Mouse (Mus musculus) kidney, postnatal 4 days (tissue): ENCODE data around the gene C1qtnf4.
"Not testable (repeated sequence)": the region's sequence is repeated elsewhere in the genome, so short reads cannot be mapped to it uniquely, and the experiment has no call there.

Source experiments
- DNase-seq, 2 experiments: peaks; one replicate each; pipeline ENCODE4 v3.0.0; 2021; ENCODE audit warnings: mixed read lengths in 2 of 2

Gene C1qtnf4

GRCm38 (mm10) chr2:90886436-90886835 is 776 bp downstream of the C1qtnf4 start:
- DNase-seq: no peak

DNA sequence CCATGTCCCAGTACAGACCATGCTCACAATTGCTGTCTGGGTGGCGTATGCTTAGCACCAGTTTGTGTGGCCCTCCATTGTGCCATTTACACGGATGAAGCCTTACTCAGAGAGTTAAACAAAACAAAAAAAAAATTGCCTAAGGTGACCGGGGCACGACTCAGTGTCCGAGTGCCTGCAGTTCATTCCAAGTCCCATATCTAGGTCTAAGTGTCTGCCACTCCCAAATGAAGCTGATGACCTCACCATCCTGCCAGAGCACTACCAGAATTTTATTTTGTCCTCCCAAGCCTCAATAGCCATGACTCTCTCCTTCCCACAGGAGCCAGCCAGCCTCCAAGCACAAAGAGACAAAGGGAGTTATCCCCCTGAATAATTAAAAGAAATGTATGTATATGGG is 2.0 kb downstream of the C1qtnf4 start:
- no peak for DNase-seq

GRCm38 (mm10) chr2:90889550-90890548 is 4.2 kb downstream of the C1qtnf4 start:
- peak; percentile 68 to 81 for DNase-seq

DNA sequence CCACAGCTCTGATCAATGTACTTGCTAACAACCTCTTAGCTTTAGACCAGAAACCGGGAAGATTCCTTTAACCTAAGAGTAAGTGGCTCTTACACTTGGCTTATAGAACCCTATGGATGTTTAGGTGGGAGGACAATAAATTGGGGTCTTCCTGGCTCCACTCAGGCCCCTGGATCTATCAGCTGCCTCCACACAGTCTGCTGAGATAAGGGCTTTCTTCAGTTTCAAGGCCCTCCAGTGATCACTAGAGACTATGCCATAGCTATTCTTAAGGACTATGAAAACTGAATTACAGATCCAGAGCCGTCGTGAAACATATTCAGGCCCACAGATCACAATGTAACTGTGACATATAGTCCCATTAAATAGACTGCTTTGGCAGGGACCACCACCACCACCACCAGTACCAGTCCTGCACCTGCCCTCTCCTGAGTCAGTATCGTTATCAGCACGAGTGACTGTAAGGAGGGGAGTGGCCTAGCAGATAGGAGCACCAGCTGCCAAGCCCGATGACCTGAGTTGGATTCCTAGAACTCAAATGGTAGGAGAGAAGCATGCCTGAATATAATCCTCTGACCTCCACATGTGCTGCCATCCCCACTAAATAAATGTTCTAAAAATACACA is 8.1 kb downstream of the C1qtnf4 start:
- no peak for DNase-seq

DNA sequence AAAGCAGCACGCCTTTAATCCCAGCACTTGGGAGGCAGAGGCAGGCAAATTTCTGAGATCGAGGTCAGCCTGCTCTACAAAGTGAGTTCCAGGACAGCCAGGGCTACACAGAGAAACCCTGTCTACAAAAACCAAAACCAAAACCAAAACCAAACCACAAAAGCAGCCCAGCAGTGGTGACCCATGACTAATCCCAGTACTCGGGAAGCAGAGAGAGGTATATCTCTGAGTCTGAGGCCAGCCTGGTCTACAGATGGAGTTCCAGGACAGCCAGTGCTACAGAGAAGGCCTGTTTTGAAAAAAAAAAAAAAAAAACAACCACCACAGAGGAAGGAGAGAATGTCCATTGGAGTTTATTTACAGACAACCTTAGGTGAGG is 8.6 kb downstream of the C1qtnf4 start:
- not testable (repeated sequence) for DNase-seq

DNA sequence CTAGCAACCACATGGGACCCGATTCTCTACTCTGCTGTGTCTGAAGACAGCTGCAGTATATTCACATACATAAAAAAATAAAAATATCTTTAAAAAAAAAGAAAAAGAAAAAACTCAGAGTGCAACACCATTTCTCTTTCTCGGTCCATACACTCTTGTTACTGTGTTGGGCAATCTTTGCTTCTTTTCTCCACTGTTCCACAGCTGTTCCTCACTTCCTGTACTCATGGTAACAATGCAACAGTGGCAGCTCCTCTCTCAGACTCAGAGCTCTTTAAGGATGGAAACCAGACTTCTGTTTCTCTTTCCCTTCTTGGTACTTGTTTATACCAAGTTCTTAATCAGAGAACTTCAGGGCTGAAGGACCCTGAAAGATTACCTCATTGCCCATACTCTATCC is 17.7 kb downstream of the C1qtnf4 start:
- no peak for DNase-seq

GRCm38 (mm10) chr2:90904076-90904855 is 18.6 kb downstream of the C1qtnf4 start, which contains the start of the genes Kbtbd4 and Ndufs3:
Gene Kbtbd4, plus strand, starts transcription at chr2:90904740.
Gene Ndufs3, minus strand, starts transcription at chr2:90904827.
- peak; percentile 91 to 94 for DNase-seq

DNA sequence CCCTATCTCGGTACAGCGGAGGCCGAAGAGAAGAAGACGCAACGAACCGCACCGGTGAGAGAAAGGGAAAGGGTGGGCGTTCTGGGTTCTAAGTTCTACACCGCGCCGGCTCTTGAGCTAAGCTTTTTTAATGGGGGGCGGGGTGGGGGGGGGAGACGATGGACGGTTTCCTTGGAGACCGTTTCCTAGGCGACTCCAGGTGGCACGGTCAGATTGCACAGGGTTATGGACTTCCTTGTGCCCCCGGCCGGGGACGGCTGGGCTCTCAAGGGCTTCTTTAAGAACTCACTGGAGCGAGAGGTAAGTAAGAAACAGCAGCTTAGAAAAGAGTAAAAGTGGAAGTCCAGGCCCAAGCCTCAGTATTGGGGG is 19.2 kb downstream of the C1qtnf4 start:
- peak in 1 of 2 experiments; percentile 67 for DNase-seq

GRCm38 (mm10) chr2:90906721-90907120 is 21.1 kb downstream of the C1qtnf4 start:
- no peak for DNase-seq

DNA sequence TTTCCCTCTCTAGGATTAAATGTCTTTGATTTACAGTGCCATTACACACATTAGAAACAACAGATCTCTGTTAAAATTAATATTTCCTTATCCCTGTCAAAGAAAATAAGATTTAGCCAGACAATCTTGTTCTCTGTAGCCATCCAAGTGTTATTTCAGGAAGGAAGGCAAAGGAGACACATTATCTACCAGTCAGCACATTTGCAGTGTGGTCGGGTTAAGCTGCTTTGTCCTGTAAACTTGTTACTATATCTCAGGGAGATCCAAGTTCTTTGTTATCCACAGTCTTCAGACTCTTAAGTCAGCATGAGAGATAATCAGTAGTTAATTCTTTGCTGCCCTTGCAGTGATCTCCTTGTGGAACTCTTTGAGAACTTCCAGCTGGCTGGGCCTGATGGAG is 25.2 kb downstream of the C1qtnf4 start:
- no peak for DNase-seq

GRCm38 (mm10) chr2:90911668-90912067 is 26.0 kb downstream of the C1qtnf4 start:
- no peak for DNase-seq

DNA sequence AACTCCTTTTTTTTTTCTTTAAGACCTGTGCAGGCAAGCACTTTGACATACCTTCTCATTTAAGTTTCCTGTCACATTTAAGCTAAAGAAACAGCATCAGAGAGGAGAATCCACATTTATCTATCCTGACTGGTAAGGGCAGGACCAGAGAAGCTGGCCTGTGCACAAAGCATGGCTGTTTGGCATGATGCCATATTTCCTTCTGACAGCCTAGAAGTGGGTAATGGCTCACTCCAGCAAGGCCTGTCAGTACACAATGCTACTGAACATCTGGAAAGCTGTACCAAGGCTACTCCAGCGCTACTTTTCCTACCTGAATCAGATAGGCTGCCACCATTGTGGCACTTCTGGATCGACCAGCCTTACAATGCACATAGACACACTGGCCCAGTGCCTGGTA is 28.0 kb downstream of the C1qtnf4 start:
- DNase-seq: no peak

- no peak for DNase-seq
These were observed 29.9 kb downstream of the C1qtnf4 start for GRCm38 (mm10) chr2:90915516-90915915.

- no peak for DNase-seq
These were observed 31.0 kb downstream of the C1qtnf4 start for GRCm38 (mm10) chr2:90916560-90917232.

DNA sequence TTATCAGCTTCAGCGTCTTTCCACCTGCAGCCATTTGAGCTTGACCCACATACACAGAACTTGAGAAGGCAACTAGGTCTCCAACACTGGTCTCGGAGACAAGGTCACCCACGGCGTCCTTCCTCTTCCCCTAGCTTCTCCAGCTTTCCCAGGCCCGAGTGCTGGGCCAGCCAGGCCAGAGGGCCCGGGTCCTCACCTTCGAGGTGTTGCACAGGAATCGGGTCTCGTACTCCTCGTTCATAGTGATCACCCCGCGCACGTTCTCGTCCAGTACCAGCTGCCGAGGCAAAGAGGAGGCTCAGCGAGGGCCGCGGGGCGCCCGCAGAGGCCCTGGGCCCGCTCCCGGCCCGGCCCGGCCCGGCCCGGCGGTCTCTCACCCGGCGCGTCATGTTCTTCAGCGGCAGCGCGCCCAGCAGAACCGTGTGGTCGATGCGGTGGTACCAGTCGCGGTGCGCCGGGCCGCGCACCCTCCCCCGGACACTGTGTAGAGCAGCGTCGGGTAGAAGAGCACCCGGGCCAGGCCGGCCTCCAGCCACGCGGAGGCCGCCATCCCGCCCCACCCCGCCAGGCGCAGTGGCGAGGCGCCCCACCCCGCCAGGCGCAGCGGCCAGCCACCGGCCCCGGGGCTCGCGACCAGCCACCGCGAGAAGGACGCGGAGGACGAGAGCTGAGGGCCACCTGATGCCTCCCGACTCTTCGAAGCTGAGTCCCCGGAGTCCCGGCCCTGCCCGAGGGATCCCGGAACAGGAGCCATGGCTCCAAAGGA is 31.8 kb downstream of the C1qtnf4 start:
- DNase-seq: peak; percentile 81 to 89

DNA sequence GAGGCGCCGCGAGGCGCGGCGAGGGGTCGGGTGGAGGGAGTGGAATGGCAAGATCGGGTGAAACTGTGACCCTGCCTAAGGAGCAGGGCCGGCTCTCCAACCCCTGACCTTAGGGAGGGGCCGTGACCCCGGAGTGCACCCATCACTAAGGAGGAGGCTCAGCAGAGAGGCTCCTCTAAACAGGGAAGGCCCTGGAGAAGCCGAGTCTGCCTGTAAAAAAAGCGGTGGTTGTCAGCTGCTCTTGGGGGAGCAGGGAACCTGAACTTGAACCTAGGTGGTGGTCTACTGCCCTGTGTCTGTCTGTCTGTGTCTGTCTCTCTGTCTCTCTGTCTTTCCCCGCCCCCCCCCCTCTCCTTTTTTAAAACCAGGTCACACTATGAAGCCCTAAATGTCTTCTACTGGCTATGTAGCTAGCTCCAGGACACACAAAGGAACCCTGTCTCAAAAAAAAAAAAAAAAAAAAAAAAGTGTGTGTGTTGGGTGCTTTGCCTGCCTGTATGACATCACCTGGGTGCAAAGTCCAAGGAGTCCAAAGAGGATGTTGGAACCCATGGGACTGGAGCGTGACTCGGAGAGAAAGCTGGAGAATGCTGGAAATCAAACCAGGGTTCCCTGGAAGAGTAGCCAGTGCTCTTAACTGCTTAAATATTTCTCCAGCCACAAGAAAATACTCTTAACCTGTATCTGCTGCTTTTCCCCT is 32.5 kb downstream of the C1qtnf4 start:
- peak; percentile 40 to 68 for DNase-seq

GRCm38 (mm10) chr2:90921178-90921577 is 35.5 kb downstream of the C1qtnf4 start:
- DNase-seq: no peak

- no peak for DNase-seq
These were observed 37.0 kb downstream of the C1qtnf4 start for GRCm38 (mm10) chr2:90922636-90923035.

DNA sequence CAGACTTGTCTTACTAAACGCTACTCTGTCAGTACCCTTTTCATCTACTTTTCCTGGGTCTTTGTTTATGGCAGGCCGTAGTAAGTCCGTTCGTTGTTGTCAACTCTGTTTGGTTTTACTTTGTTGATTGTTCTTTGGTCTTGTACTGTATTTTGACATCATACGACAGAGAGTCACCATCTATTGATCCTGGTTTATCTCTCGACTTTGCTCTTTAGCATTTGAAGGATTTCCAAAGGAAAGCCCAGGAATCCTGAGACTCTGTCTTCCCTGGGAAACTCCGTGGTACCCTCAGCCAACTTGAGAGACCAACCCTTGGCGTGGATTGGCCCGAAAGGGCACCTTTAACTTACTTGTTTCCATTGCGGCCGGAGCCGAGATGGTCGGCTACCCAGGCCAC is 42.9 kb downstream of the C1qtnf4 start:
- DNase-seq: no peak

GRCm38 (mm10) chr2:90931829-90932228 is 46.2 kb downstream of the C1qtnf4 start:
- no peak for DNase-seq

DNA sequence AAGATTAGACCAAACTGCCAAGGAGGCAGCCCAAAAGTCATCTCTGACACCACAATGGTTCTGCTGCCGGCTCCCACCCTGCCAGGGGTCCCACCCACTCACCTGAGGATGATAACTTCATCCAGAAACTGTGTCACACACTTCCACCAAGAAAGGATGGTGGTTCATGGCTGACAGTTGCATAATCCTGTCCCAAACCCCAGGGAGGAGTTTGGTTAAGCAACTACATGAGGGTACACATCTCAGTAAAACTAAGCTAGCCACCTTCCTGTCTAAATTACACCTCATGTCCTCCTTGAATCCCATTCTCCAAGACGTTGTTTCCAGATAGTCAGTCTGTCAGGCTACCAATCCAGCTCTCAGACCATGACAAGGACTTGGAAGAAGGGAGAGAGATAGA is 46.6 kb downstream of the C1qtnf4 start:
- no peak for DNase-seq
